Comparison of ENCODE assay signal across 8 mouse cellular contexts in the genomic region with DNA sequence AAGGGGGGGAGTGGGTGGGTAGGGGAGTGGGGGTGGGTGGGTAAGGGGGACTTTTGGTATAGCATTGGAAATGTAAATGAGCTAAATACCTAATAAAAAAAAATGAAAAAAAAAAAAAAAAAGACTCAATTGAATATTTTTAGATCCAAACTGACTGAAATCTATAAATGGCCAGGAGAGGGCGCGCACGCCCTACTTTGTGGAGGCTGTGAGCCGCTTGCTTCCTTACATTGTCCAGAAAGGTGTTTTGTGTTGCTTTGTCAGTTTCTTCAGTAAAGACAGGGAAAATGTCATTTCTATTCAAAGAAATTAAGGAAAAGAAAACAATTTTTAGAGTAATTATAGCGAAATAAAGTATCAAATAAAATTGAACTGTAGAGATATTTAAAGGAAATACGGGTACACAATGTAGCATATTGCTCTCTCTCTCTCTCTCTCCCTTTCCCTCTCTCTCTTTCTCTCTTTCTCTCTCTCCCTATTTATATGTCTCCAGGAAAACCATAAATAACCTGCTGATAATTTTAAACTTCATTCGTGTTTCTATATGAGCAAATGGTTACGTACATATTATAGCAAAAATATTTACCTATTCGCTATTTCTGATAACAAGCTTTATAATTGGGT.
DNase-seq lines count a peak whose midpoint lies in the region; ATAC-seq and TF ChIP-seq lines count a peak whose summit lies in the region.

No protein-coding gene starts in this region.

- H3K9ac ChIP-seq in heart, embryonic 11.5 days (ENCODE audit: low read depth, low read length): no peak overlapping the region
- H3K9ac ChIP-seq in midbrain, embryonic 15.5 days: no peak overlapping the region

- H3K36me3 ChIP-seq in heart, embryonic 11.5 days (ENCODE audit: control insufficient read depth, insufficient read depth, low read length): no peaks in the 10 kb centered on the region
- no peaks in the 10 kb centered on the region for H3K36me3 ChIP-seq in midbrain, embryonic 15.5 days (replicated peaks)

- no peaks in the 10 kb centered on the region for H3K4me1 ChIP-seq in heart, embryonic 11.5 days (ENCODE audit: control insufficient read depth, insufficient read depth, low read length)
- 0 out of 2 replicates have a peak, but pooled peaks cover 4% of the 10 kb centered on the region for H3K4me1 ChIP-seq in midbrain, embryonic 15.5 days

- H3K4me2 ChIP-seq in heart, embryonic 11.5 days: no peak overlapping the region
- H3K4me2 ChIP-seq in midbrain, embryonic 15.5 days: no peak overlapping the region

- intact Hi-C loops in heart, postnatal 10 days (cut with DNase I): loop anchor here (2.0 to 5.0 kb wide), 2 partner anchors 967 to 1415 kb away; no protein-coding TSS in a partner anchor

- no peak overlapping the region for H3K27ac ChIP-seq in heart, embryonic 11.5 days (ENCODE audit: low read depth, low read length)
- H3K27ac ChIP-seq in midbrain, embryonic 15.5 days: no peak overlapping the region

- no peaks in the 10 kb centered on the region for H3K27me3 ChIP-seq in heart, embryonic 11.5 days (ENCODE audit: control insufficient read depth, insufficient read depth, low read length)
- H3K27me3 ChIP-seq in Patski: peaks cover 1% of the 10 kb centered on the region
- H3K27me3 ChIP-seq in midbrain, embryonic 15.5 days (replicated peaks): no peaks in the 10 kb centered on the region

- POLR2A ChIA-PET in Patski (lab: Charles Lee): no interaction called here

- no peak for ATAC-seq in heart, embryonic 11.5 days (replicated peaks; ENCODE audit: insufficient number of reproducible peaks, low FRiP score, low TSS enrichment)
- peak; percentile 65 for ATAC-seq in Patski
- ATAC-seq in midbrain, embryonic 15.5 days (replicated peaks): peak; percentile 85

- WGBS in heart, embryonic 11.5 days (ENCODE audit: insufficient replicate concordance): 35% methylated on average over 9 of the region's 9 CpGs
- 36% methylated on average over 9 of the region's 9 CpGs for WGBS in midbrain, embryonic 15.5 days

- no peak overlapping the region for H3K4me3 ChIP-seq in heart, embryonic 11.5 days (ENCODE audit: low read depth, low read length)
- no peak overlapping the region for H3K4me3 ChIP-seq in midbrain, embryonic 15.5 days

- in situ Hi-C loops in Patski (cut with MboI; ENCODE audit: low pct_unique_long_range_greater_than_20kb): loop anchor here (5.0 kb wide), 2 partner anchors 970 to 1730 kb away; no protein-coding TSS in a partner anchor

- DNase-seq in heart, postnatal 10 days: peak; percentile 50 to 71
- peak; percentile 1 for DNase-seq in Patski (ENCODE audit: low read depth, low spot score)
- peak; percentile 80 to 81 for DNase-seq in cerebellum, postnatal 4 days (ENCODE audit: low spot score in 2 of 2)
- peak; percentile 71 for DNase-seq in heart, postnatal 4 days
- peak; percentile 58 for DNase-seq in left cerebral cortex, adult 11 months (ENCODE audit: low spot score)
- peak; percentile 49 for DNase-seq in thymus, postnatal 4 days

- no peaks in the 10 kb centered on the region for H3K9me3 ChIP-seq in heart, embryonic 11.5 days (replicated peaks; ENCODE audit: control insufficient read depth, low read length)
- no peaks in the 10 kb centered on the region for H3K9me3 ChIP-seq in midbrain, embryonic 15.5 days

- CTCF ChIA-PET in Patski (lab: Charles Lee): no interaction called here

- TF ChIP-seq CTCF in Patski (IDR thresholded peaks at IDR 0.05): peak; percentile 62

Comparison
In these comparisons a context has a peak if more than half of its experiments do, and no peak if none do; other contexts are left out.
1. DNase-seq: peak in every context shown above with its lines; median percentile 80 in cerebellum, postnatal 4 days; 71 in heart, postnatal 4 days; 60 in heart, postnatal 10 days; 58 in left cerebral cortex, adult 11 months; 49 in thymus, postnatal 4 days; 1 in Patski.